Mouse (Mus musculus) heart, adult 2 months (tissue): ENCODE results near the gene Rgs7.

Experiments
- CTCF ChIP-seq: fragments of 200-600 bp; IDR thresholded peaks from 2 replicates; pipeline ENCODE4 v1.8.1; 2022; ENCODE audit warnings: antibody characterized with exemption, mild to moderate bottlenecking, moderate library complexity
- EP300 ChIP-seq: fragments of 200-500 bp; IDR thresholded peaks from 2 replicates; pipeline ENCODE4 v1.6.1; 2011; ENCODE audit warnings: low read depth, low read length, control low read depth; ENCODE audit not compliant: insufficient read depth

- TF ChIP-seq EP300 (no peak), CTCF (no peak)
These were observed 60.8 kb downstream of the Rgs7 start for GRCm38 (mm10) chr1:175431356-175432053.
